Mouse (Mus musculus): Measurements from ENCODE around the gene Cdc73.

The Cdc73 gene

GRCm38 (mm10) chr1:143555533-143555932 lies 147.2 kb downstream of the Cdc73 start:
- in situ Hi-C loops (cut with MboI; ENCODE audit: low sequenced_read_pairs): no loop called here

- in situ Hi-C loops (cut with MboI; ENCODE audit: low sequenced_read_pairs): no loop called here
Observed at GRCm38 (mm10) chr1:143554621-143555020, 148.1 kb downstream of the Cdc73 start.
